Mouse (Mus musculus) monocyte, adult 5-6 weeks (primary cell): ENCODE data around the gene Thnsl1. TPM values are rescaled to one million over a fixed set of nuclear protein-coding genes. Genes with fewer than 3 reads are reported as not detected.

Experiments used
- ATAC-seq: fragments of 153-309, 156-312 bp; replicated peaks from 2 replicates; pipeline ENCODE4 v1.8.0; 2017; ENCODE audit warnings: mild to moderate bottlenecking; ENCODE audit not compliant: low TSS enrichment, insufficient number of reproducible peaks, severe bottlenecking, poor library complexity, low FRiP score
- total RNA-seq: library from RNA; stranded (forward); fragments of 200-1000, 200-491, 200-594 nt; gene quantifications from 3 replicates; pipeline ENCODE4 v1.2.3, GENCODE M21; 2017

Thnsl1 gene
- 2.4 to 3.8 TPM (median 2.7 TPM) in 3 replicates for total RNA-seq

GRCm38 (mm10) chr2:21204912-21205830 lies at the start of gene Thnsl1, which contains the start of gene Enkur:
Thnsl1 (plus strand) TSS chr2:21205724.
Enkur (minus strand) TSS chr2:21205365.
- ATAC-seq, result peak; percentile 98

GRCm38 (mm10) chr2:21164296-21164695 lies 41.2 kb upstream of the Thnsl1 start:
- ATAC-seq, result no peak

DNA sequence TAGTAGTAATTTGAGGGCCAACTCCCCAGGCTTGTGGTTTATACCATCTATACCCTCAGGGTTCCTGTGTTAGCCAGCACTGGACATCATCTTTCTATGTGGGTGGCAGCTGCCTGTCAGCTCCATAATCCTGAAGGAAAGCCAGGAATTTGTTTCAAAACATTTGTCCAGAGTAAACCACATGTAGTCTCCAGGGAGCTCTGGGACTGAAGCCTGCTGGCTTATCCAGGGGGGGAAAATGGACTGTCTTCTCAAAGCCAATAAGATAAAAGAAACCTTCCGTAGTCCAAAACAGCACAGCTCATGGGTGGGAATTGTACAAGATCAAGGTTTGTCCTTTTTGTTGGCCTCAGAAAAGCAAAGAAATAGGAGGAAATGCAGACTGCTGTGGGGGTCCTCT lies 37.6 kb upstream of the Thnsl1 start:
- ATAC-seq, result no peak

DNA sequence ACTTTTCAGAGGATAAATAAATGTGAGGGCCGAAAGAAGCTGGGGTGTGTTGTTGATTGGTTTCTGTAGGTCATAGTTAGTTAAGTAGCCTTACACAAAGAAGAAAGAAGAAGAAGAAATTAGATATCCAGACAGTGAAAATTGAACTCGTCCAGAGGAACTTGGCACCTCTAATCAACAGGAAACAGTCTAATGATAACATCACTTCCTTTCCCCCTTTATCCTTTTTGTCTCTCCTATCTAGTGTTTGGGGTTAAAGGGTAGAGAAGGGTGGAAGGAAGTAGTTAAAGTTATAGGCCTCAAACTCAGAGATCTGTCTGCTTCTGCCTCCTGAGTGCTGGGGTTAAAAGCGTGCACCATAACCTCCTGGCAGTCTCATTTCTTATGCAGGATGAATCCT lies 32.7 kb upstream of the Thnsl1 start:
- ATAC-seq, result no peak

DNA sequence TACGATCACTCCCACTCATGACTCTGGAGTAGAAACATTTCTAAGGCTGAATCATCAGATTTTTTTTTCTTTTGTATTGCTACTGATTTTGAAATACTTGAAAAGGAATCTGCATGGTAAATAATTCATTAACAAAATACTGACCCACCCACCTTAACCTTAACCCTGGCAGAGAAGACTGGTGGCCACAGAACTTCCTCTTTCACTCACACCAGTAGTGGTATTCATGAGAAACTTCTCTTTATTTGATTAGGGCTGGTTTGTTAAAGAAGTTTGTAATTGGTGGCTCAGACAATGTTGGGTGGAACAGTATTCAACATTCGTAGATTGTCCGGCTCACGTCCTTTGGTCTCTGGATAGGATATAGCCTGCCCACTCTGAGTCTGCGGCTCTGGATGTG lies 26.4 kb upstream of the Thnsl1 start:
- ATAC-seq, result peak; percentile 83

- ATAC-seq, result peak; percentile 76
These were observed 22.7 kb upstream of the Thnsl1 start for GRCm38 (mm10) chr2:21182811-21183210.

DNA sequence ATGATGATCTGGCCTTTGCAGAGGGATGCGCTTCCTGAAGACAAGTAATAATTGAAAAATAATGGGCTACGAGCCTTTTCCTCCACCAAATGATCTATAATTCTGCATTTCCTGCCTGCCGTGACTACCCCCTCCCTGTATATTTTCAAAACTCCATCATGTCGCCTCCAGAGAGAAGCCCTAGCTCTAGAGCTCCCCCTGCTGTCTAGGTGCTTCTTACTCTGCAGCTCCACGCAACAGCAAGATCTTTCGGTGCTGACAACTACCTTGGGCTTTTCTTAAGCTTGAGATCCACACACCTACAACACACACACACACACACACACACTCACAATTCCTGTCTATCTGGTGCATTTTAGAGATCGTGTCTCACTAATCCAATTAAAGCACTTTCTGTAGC lies 17.9 kb upstream of the Thnsl1 start:
- ATAC-seq, result 0 out of 2 replicates have a peak, but pooled peaks have one; percentile 48

- no peak for ATAC-seq
These were observed 16.9 kb upstream of the Thnsl1 start for GRCm38 (mm10) chr2:21188610-21189009.

GRCm38 (mm10) chr2:21191232-21191631 lies 14.3 kb upstream of the Thnsl1 start:
- no peak for ATAC-seq

- no peak for ATAC-seq
These were observed 10.3 kb upstream of the Thnsl1 start for GRCm38 (mm10) chr2:21195233-21195632.

GRCm38 (mm10) chr2:21199051-21199450 lies 6.5 kb upstream of the Thnsl1 start:
- ATAC-seq, result no peak

GRCm38 (mm10) chr2:21202754-21203153 lies 2.8 kb upstream of the Thnsl1 start:
- no peak for ATAC-seq

- 0 out of 2 replicates have a peak, but pooled peaks have one; percentile 16 for ATAC-seq
These were observed 271 bp downstream of the Thnsl1 start for GRCm38 (mm10) chr2:21205831-21206159.

DNA sequence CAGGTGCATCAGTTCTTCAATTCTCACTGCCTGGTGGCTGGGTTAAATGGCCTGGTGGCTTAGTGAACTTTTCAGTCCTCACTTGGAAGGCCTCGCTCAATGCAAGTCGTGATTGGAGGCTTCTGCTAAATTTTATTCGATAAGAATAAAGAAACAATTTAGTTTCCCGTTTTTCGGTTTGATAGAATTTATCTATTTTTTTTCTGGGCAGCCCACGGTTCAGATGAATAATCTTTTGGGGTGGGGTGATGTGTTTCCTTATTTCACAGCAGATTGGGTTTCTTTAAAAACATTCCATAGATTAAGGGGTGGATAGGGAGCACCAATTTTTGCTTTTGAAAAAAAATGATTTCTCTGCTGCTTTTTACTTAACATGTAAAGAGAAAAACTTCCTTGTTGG lies 754 bp downstream of the Thnsl1 start:
- ATAC-seq, result no peak

GRCm38 (mm10) chr2:21211361-21211760 lies 5.8 kb downstream of the Thnsl1 start:
- ATAC-seq, result no peak

- ATAC-seq, result no peak
These were observed 8.8 kb downstream of the Thnsl1 start for GRCm38 (mm10) chr2:21214322-21214721.

DNA sequence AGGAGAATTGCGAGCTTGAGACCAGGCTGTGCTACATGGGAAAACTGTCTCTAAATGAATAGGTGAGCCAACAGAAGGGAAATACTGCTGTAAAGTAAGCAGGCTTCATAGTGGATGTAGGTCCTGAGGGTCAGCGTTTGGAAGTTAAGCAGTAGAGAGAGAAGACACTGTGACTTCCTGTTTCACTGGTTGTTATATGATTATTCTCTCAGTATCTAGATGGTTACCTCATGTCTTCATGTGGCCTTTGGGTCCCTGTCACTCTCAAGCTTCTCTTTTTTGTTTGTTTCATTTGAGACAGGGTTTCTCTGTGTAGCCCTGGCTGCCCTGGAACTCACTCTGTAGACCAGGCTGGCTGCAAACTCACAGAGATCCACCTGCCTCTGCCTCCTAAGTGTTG lies 9.8 kb downstream of the Thnsl1 start:
- ATAC-seq, result no peak

DNA sequence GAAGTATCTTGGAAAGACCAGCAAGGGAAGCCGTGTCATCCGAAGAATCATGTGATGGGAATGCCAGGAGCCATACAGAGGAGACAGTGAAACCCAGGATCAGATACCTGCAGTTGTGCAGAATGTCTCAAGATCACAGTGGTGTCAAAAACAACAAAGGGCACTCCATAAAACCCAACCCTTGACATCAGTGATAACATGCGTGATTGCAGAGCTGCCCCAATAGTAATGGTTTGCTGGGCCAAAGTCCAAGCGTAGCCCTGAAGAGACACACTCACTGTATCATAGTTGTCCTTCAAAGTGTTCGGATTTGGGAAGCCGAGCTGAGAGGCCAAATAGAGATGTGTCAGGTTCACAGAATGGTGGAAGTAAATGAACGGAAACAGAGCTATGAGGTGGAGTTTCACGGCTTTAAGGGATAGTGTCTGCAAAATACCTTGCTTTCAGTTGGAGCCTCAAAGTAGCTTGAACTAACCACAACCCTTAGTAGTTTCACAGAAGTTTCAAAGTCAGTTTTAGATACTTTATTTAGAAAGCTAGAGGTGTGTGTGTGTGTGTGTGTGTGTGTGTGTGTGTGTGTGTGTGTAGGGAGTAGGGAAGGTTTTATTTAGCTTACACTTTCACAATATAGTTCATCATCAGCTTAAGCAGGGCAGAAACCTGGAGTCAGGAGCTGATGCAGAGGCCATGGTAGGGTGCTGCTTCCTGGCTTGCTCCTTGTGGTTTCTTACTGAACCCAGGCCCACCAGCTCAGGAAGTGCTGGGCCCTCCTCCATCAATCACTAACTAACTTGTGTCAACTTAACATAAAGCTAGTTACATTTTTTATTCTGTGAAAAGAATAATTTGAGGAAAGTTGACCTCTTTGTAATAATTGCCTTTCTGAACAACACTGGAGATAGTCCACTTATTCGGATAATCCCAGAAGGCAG lies 17.2 kb downstream of the Thnsl1 start:
- ATAC-seq, result no peak

DNA sequence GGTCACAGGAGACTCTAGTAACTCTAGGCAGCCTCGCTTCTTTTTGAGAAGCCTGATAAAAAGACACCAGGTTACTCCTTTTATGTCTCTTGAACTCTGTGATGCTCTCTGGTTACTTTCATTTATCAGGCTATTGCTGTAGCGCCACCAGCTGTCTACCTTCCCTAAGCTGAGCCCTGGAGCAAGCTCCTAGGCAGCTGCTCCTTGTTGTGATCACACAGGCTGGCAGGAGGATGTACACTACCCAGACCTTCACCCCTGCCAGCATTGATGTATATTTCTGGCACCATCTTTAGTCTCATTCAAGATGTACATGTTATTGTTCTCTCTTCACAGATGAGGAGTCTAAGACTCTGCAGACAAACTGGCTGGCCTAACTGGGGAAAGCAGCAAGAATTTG lies 24.8 kb downstream of the Thnsl1 start:
- no peak for ATAC-seq
